Mouse (Mus musculus): ENCODE results near the gene Gm20388. TPM values are rescaled to one million over a fixed set of nuclear protein-coding genes. Genes with fewer than 3 reads are reported as not detected.

Gm20388 gene
- polyA plus RNA-seq, 1 experiment from 2014 or later, result 12.4 TPM

DNA sequence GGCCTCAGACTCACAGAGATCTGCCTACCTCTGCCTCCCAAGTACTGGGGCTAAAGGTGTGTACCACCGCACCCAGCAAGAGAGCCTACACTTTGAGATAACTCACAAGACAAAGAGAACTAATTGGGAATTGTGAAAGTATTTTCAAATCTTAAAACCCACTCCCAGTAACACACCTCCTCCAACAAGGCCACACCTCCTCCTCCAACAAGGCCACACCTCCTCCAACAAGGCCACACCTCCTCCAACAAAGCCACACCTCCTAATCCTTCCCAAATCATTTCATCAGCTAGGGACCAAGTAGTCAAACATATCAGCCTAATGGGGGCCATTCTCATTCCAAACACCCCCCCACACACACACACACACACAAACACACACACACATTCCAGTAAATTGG, 3863.8 kb downstream of the Gm20388 start:
- Histone ChIP-seq H3K9me3 (ENCODE audit: control insufficient read depth, low read length) (no peaks in the 10 kb centered on the region; the same call in 1 of the 2 replicates), H3K4me2 (ENCODE audit: low read length) (no peak overlapping the region), H3K27me3 (replicated peaks; ENCODE audit: control insufficient read depth, insufficient read depth, low read length) (no peaks in the 10 kb centered on the region), H3K36me3 (ENCODE audit: control insufficient read depth, insufficient read depth, low read length) (no peaks in the 10 kb centered on the region), H3K9ac (ENCODE audit: low read depth, low read length) (no peak overlapping the region), H3K4me3 (ENCODE audit: low read length) (no peak overlapping the region), H3K27ac (ENCODE audit: low read depth, low read length) (no peak overlapping the region), H3K4me1 (ENCODE audit: control insufficient read depth, insufficient read depth, low read depth, low read length) (no peaks in the 10 kb centered on the region; the same call in 1 of the 2 replicates)
- 100% methylated on average over 1 of the region's 1 CpGs for WGBS
- no peak for ATAC-seq

DNA sequence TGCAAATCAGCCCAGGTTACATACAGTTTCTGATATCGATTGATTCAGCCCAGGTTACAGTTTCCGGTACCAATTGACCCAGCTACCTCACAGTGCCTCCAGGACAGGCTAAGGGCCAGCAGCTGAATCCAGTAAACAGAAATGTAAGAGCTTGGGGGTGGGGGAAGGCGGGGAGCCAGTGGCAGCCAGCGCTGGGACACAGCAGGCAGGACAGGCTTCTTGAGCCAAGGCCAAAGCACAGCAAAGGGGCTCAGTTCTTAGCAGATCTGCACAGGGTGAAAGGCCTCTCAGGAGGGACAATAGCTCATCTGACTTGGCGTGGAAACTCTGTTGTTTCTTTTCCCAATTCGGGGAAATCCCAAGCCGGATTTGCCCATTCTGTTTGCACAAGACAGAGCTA, 3866.7 kb downstream of the Gm20388 start:
- Histone ChIP-seq H3K27me3 (replicated peaks; ENCODE audit: control insufficient read depth, insufficient read depth, low read length) (no peaks in the 10 kb centered on the region), H3K9ac (ENCODE audit: low read depth, low read length) (no peak overlapping the region), H3K4me2 (ENCODE audit: low read length) (no peak overlapping the region), H3K9me3 (ENCODE audit: control insufficient read depth, low read length) (no peaks in the 10 kb centered on the region; the same call in 1 of the 2 replicates), H3K36me3 (ENCODE audit: control insufficient read depth, insufficient read depth, low read length) (no peaks in the 10 kb centered on the region), H3K4me3 (ENCODE audit: low read length) (no peak overlapping the region), H3K4me1 (ENCODE audit: control insufficient read depth, insufficient read depth, low read depth, low read length) (no peaks in the 10 kb centered on the region; the same call in 1 of the 2 replicates), H3K27ac (ENCODE audit: low read depth, low read length) (no peak overlapping the region)
- 44% methylated on average over 7 of the region's 7 CpGs for WGBS
- 0 out of 2 replicates have a peak, but pooled peaks have one; percentile 72 for ATAC-seq

DNA sequence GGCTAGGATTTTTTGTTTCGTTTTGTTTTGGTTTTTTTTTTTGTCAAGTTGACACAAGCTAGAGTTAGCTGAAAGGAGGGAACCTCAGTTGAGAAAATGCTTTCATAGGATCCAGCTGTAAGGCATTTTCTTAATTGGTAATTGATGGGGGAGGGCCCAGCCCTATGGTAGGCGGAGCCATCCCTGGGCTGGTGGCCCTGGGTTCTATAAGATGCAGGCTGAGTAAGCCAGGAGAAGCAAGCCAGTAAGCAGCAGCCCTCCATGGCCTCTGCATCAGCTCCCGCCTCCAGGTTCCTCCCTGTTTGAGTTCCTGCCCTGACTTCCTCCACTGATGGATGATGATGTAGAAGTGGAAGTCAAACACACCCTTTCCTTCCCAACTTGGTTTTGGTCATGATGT, 3869.8 kb downstream of the Gm20388 start:
- peaks cover 3% of the 10 kb centered on the region; the same call in 1 of the 2 replicates for H3K4me1 ChIP-seq (ENCODE audit: control insufficient read depth, insufficient read depth, low read depth, low read length)
- H3K9me3 ChIP-seq (ENCODE audit: control insufficient read depth, low read length), result no peaks in the 10 kb centered on the region
- H3K4me2 ChIP-seq (ENCODE audit: low read length), result no peak overlapping the region
- no peaks in the 10 kb centered on the region; the same call in 1 of the 2 replicates for H3K27me3 ChIP-seq (replicated peaks; ENCODE audit: control insufficient read depth, insufficient read depth, low read length)
- H3K27ac ChIP-seq (ENCODE audit: low read depth, low read length), result no peak overlapping the region
- WGBS, result 72% methylated on average over 3 of the region's 3 CpGs
- ATAC-seq, result no peak
- no peak overlapping the region for H3K9ac ChIP-seq (ENCODE audit: low read depth, low read length)
- no peaks in the 10 kb centered on the region for H3K36me3 ChIP-seq (ENCODE audit: control insufficient read depth, insufficient read depth, low read length)
- H3K4me3 ChIP-seq (ENCODE audit: low read length), result no peak overlapping the region

DNA sequence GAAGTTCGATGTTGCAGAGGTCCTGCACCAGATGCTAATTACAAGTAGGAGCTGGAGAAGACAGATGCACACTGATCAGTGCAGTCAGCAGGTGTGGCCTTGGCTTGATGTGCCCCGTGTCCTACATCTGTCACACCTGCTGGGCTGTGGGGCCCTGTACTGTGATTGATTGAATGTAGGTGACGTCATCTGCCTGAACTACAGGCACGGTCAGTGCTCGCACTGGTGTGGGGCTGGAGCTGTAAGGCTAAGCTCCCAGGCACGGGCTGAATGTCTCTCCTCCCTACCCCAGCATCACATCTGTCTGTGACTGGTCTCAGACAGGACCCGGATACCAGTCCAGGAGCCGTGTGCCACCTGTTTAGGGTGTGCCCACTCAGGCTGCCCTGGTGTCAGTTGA, 3870.6 kb downstream of the Gm20388 start:
- no peaks in the 10 kb centered on the region for H3K36me3 ChIP-seq (ENCODE audit: control insufficient read depth, insufficient read depth, low read length)
- no peak overlapping the region for H3K4me3 ChIP-seq (ENCODE audit: low read length)
- H3K9ac ChIP-seq (ENCODE audit: low read depth, low read length), result no peak overlapping the region
- no peak overlapping the region for H3K4me2 ChIP-seq (ENCODE audit: low read length)
- H3K9me3 ChIP-seq (ENCODE audit: control insufficient read depth, low read length), result no peaks in the 10 kb centered on the region
- H3K27me3 ChIP-seq (replicated peaks; ENCODE audit: control insufficient read depth, insufficient read depth, low read length), result no peaks in the 10 kb centered on the region; the same call in 1 of the 2 replicates
- H3K27ac ChIP-seq (ENCODE audit: low read depth, low read length), result no peak overlapping the region
- 49% methylated on average over 8 of the region's 8 CpGs for WGBS
- H3K4me1 ChIP-seq (ENCODE audit: control insufficient read depth, insufficient read depth, low read depth, low read length), result peaks cover 3% of the 10 kb centered on the region; the same call in 1 of the 2 replicates
- ATAC-seq, result no peak

DNA sequence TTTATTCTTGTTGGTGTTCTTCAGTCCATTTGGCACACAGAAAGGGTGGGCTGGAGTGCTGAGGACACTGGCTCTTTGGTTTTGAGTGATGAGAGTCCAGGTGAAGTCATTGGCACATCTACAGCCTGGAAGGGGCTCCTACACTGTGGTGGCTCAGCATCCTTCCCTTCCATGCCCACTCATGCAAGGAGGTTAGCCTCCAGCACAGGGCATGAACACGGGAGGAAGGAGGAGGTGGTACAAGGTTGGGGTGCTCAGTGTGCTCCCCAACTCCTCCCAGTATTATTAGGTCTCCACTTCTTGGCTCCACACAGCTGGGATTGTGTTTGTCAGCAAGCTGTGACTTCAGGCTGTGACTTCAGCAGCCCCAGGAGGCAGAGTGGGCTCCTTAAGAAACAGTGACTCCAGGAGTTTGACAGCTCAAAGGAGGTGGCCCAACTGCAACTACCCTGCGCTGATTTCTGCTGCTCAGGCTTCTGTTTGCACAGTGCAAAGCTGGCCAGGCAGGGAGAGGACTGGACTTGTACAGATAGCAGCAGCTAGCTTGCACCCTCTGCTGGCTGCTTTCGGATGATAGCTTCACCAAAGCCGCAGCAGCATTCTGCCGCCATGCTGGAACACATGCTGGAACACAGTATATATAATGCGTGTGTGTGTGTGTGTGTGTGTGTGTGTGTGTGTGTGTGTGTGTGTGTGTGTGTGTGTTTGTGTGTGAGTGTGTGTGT, 3873.0 kb downstream of the Gm20388 start:
- peak; percentile 93 for ATAC-seq
- H3K4me1 ChIP-seq (ENCODE audit: control insufficient read depth, insufficient read depth, low read depth, low read length), result peaks cover 3% of the 10 kb centered on the region; the same call in 1 of the 2 replicates
- H3K27ac ChIP-seq (ENCODE audit: low read depth, low read length), result no peak overlapping the region
- H3K9me3 ChIP-seq (ENCODE audit: control insufficient read depth, low read length), result no peaks in the 10 kb centered on the region
- no peak overlapping the region for H3K4me2 ChIP-seq (ENCODE audit: low read length)
- no peaks in the 10 kb centered on the region; the same call in 1 of the 2 replicates for H3K27me3 ChIP-seq (replicated peaks; ENCODE audit: control insufficient read depth, insufficient read depth, low read length)
- WGBS, result 13% methylated on average over 5 of the region's 6 CpGs
- no peak overlapping the region for H3K4me3 ChIP-seq (ENCODE audit: low read length)
- H3K36me3 ChIP-seq (ENCODE audit: control insufficient read depth, insufficient read depth, low read length), result no peaks in the 10 kb centered on the region
- H3K9ac ChIP-seq (ENCODE audit: low read depth, low read length), result no peak overlapping the region

DNA sequence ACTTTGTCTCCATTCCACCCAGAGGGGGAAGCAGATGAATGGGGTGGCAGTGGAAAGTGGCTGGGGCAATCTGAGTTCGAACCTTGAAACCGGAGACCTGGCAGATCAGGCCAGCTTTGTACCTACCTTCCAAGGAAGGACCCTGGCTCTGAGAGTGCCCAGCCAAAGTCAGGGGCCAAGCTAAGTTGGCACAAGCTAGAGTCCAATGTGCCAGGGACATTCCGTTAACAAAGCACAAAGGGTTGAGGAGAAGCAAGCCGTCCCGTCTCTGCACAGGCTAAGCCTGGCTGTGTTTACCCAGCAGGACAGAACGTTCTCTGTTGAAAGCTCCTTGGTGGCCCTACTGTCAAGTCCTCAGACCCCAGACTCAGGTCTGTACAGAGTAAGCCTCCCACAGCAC, 3875.5 kb downstream of the Gm20388 start:
- WGBS, result 73% methylated on average over 6 of the region's 6 CpGs
- H3K27me3 ChIP-seq (replicated peaks; ENCODE audit: control insufficient read depth, insufficient read depth, low read length), result no peaks in the 10 kb centered on the region; the same call in 1 of the 2 replicates
- H3K4me1 ChIP-seq (ENCODE audit: control insufficient read depth, insufficient read depth, low read depth, low read length), result peaks cover 3% of the 10 kb centered on the region
- H3K9me3 ChIP-seq (ENCODE audit: control insufficient read depth, low read length), result no peaks in the 10 kb centered on the region
- no peak overlapping the region for H3K9ac ChIP-seq (ENCODE audit: low read depth, low read length)
- H3K4me2 ChIP-seq (ENCODE audit: low read length), result no peak overlapping the region
- H3K27ac ChIP-seq (ENCODE audit: low read depth, low read length), result no peak overlapping the region
- ATAC-seq, result no peak
- H3K4me3 ChIP-seq (ENCODE audit: low read length), result no peak overlapping the region
- H3K36me3 ChIP-seq (ENCODE audit: control insufficient read depth, insufficient read depth, low read length), result no peaks in the 10 kb centered on the region

DNA sequence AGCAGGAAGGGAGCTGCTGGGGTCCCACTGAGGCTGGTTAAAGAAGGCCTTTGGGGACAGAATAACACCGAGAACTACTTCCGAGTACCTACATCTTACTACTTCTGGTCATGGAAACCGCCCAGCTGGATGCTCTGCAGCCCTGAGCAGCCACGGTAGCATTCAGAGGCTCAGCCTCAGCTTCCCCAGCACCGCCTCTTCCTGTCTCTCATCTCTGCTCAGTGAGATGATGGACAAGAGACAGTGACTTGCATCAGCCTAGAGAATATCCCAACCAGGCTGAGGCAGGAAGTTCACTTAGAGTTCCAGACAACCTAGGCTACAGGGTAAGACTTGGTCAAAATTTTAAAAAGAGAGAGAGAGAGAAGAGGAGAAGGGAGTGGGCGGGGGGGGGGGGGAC, 3876.0 kb downstream of the Gm20388 start:
- peaks cover 3% of the 10 kb centered on the region for H3K4me1 ChIP-seq (ENCODE audit: control insufficient read depth, insufficient read depth, low read depth, low read length)
- no peak overlapping the region for H3K4me2 ChIP-seq (ENCODE audit: low read length)
- ATAC-seq, result no peak
- 75% methylated on average over 6 of the region's 6 CpGs for WGBS
- no peaks in the 10 kb centered on the region for H3K36me3 ChIP-seq (ENCODE audit: control insufficient read depth, insufficient read depth, low read length)
- H3K27me3 ChIP-seq (replicated peaks; ENCODE audit: control insufficient read depth, insufficient read depth, low read length), result no peaks in the 10 kb centered on the region; the same call in 1 of the 2 replicates
- no peak overlapping the region for H3K27ac ChIP-seq (ENCODE audit: low read depth, low read length)
- no peak overlapping the region for H3K4me3 ChIP-seq (ENCODE audit: low read length)
- no peak overlapping the region for H3K9ac ChIP-seq (ENCODE audit: low read depth, low read length)
- no peaks in the 10 kb centered on the region for H3K9me3 ChIP-seq (ENCODE audit: control insufficient read depth, low read length)

DNA sequence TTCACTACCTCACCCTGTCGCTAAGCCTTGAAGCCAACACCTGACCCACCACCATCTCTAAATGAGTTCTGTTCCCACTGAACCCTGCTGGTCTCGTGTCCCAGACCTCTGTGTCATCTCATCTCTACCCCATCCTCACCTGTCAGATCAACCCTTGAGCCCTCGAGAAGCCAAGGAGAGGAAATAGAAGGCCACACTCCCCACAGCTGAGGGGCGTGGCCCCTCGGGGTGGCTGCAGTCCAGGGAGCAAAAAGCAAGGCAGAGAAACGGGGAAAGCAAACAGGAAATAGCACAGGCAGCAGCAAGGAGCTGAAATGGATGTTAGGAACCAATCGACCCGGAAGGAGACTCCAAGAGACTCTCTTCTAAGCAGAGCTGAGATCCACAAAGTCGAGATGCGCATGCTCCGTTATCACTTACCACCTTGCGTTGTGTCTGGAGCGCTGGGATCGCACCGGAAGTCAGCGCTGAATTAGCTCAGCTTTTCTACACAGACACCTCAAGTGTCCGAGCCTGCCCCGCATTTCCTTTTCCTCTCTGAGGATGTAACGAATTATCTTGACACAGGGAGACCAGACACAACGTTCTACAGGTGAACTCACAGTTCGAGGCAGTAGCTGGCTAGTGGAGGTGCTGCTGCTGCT, 3876.7 kb downstream of the Gm20388 start:
- Histone ChIP-seq H3K4me1 (ENCODE audit: control insufficient read depth, insufficient read depth, low read depth, low read length) (peaks cover 3% of the 10 kb centered on the region), H3K9ac (ENCODE audit: low read depth, low read length) (no peak overlapping the region), H3K27ac (ENCODE audit: low read depth, low read length) (no peak overlapping the region), H3K9me3 (ENCODE audit: control insufficient read depth, low read length) (no peaks in the 10 kb centered on the region), H3K4me3 (ENCODE audit: low read length) (no peak overlapping the region), H3K36me3 (ENCODE audit: control insufficient read depth, insufficient read depth, low read length) (no peaks in the 10 kb centered on the region), H3K27me3 (replicated peaks; ENCODE audit: control insufficient read depth, insufficient read depth, low read length) (no peaks in the 10 kb centered on the region; the same call in 1 of the 2 replicates), H3K4me2 (ENCODE audit: low read length) (no peak overlapping the region)
- ATAC-seq, result no peak
- 65% methylated on average over 21 of the region's 21 CpGs for WGBS

DNA sequence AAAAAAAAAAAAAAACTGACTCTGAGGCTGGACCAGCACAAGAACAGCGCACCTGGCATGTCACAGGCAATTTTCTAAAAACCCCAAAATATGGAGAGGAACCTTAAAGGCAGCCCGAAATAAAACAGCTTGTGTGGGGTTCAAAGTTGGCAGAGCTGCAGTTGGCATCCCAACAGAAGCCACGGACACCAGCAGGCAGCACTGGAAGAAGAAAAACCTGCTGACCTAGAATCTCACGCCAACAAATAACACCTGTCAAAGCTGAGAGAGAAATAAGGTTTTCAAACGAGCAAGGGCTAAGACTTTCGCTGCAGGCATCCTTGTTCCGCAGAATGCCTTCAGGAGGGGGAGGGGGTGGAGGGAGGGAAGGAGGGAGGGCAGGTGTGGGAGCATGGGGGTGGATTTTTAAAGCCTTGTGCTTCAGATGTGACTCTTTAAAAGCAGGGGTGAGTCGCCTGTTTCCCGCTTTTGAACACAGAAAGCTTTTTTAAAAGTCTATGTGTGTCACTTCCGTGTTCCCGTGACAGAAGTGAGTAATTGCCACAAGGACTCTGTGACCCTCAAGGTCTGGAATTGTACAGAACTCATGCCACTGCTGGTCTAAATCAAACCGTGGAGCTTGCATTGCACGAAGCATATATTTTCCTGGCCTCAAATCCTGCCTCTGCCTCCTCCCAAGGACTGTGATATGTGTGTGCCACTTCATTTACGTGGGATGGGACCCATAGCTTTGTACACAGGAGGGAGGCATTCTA, 3878.0 kb downstream of the Gm20388 start:
- no peak overlapping the region for H3K9ac ChIP-seq (ENCODE audit: low read depth, low read length)
- no peak overlapping the region for H3K27ac ChIP-seq (ENCODE audit: low read depth, low read length)
- no peak overlapping the region for H3K4me3 ChIP-seq (ENCODE audit: low read length)
- ATAC-seq, result no peak
- no peaks in the 10 kb centered on the region for H3K27me3 ChIP-seq (replicated peaks; ENCODE audit: control insufficient read depth, insufficient read depth, low read length)
- no peaks in the 10 kb centered on the region for H3K36me3 ChIP-seq (ENCODE audit: control insufficient read depth, insufficient read depth, low read length)
- no peak overlapping the region for H3K4me2 ChIP-seq (ENCODE audit: low read length)
- peaks cover 2% of the 10 kb centered on the region for H3K4me1 ChIP-seq (ENCODE audit: control insufficient read depth, insufficient read depth, low read depth, low read length)
- WGBS, result 55% methylated on average over 14 of the region's 14 CpGs
- no peaks in the 10 kb centered on the region for H3K9me3 ChIP-seq (ENCODE audit: control insufficient read depth, low read length)
